Mouse (Mus musculus) gastrocnemius, postnatal 10 days (tissue): ENCODE measurements around the gene Nelfa. TPM values are rescaled to one million over a fixed set of nuclear protein-coding genes. Genes with fewer than 3 reads are reported as not detected.
"Not testable (repeated sequence)": the region's sequence is repeated elsewhere in the genome, so short reads cannot be mapped to it uniquely, and the experiment has no call there.

Experiments used
- DNase-seq: peaks from one replicate; pipeline ENCODE4 v3.0.0; 2021; ENCODE audit warnings: mixed read lengths
- microRNA-seq, 2 experiments: library from miRNA; unstranded; fragments of <30 nt; microRNA quantifications; one replicate each; pipeline ENCODE4 v1.2.0; 2021
- total RNA-seq, 2 experiments: library from RNA; stranded (reverse); gene quantifications; 2 replicates each; pipeline ENCODE4 v1.2.3; 2021

The Nelfa gene
- total RNA-seq, 2 experiments from 2014 or later: 10.5 to 14.5 TPM

DNA sequence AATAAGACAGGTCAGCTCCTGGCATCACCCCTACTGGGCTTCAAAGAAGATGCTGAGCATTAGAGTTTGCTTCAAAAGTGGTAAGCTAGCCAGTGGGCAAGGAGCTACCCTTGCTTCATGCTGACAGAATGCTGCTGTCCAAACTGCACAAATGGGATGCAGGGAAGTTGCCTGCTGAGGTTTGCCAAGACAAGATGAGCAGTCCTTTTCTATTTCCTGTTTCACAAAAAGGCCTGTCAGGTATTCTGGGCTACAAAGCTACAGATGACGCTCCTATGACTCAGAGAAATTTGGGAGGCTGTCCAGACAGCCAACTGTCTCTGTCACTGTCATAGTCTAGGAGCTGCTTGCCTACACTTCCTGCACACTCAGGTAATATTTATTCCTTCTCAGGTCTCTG, 16.7 kb downstream of the Nelfa start:
- DNase-seq: no peak

DNA sequence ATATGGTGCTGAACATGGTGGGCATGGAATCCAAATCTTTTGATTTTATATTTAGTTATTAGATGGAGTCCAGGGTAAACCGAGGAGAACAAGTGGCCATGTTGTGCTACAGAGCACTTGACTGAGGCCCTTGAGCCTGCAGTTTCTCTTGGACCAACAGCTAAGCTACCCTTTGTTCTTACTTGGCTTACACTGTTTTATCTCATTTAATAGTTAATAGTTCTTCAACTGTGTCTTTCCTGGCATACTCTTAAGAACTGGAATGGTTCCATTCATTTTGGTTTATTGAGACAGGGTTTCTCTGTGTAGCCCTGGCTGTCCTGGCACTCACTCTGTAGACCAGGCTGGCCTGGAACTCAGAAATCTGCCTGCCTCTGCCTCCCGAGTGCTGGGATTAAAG, 19.6 kb downstream of the Nelfa start:
- not testable (repeated sequence) for DNase-seq

DNA sequence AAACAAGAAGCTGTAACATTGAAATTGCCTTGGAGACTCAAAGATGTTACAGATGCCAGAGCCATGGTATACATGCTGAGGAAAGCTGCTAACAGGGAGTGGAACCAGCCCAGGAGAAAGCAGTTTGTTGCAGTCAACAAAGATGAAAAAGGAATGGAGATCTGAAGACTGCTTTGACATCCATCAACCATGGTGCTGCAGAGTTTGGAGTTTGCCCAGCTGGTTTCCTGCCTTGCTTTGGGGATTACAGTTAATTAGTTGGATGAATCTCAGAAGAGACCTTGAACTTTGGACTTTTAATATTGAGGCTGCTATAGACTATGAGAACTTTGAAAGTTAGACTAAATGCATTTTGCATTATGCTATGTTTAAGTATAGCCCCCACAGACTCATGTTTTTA, 21.2 kb downstream of the Nelfa start:
- DNase-seq: not testable (repeated sequence)

DNA sequence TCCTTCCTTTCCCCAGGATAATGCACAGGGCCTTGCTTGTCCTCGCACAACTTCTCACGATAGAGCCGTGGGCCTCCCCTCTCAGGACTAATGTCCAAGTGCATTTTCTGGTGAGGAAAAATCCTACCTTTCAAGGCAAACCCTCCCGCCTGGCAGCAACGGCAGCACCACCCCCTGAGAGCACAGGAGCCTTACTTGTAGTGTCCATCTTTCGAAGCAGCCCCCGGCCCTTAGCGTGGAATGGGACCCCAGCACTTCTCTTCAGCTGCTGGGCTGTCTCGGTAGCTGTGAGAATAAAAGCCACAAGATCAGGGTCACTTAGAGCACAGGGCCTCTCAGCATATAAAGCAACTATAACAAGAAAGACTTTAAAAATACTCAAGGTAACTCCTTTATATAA, 33.0 kb downstream of the Nelfa start:
- DNase-seq: no peak

DNA sequence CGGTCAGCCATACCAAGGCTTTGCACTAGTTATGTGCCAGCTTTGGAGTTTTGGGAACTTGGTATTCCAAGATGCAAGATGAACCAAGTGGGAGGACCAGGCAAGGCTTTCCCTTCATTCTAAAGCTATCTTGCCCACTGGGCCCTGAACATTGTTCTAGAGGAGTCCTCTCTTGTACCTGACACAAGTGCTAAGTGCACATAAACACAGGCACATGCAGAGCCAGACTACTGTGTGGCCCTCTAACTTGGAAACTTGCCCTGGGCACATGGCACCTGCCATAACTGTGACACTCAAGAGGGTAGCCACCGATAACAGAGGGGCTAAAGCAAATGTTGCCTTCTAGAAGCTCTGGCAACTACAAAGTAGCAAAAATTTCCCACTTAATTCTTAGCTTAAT, 33.5 kb downstream of the Nelfa start:
- DNase-seq: no peak

DNA sequence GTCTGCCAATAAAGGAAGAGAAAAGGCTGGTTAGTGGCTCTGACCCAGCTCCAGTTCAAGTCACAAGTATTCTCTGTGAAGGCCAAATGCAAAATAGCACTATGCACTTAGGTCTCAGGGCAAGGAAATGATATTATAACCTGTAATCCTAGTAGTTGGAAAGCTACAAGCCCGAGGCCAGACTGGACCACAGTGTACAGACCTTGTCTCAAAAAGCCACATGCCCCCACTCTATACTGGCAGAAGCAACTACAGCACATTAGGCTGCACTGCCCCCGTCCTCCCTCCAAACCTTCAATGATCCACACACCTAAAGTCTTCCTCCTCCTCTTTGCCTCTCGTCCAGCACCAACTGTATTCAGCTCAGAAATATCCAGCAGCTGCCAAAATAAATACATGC, 34.9 kb downstream of the Nelfa start:
- DNase-seq: no peak

DNA sequence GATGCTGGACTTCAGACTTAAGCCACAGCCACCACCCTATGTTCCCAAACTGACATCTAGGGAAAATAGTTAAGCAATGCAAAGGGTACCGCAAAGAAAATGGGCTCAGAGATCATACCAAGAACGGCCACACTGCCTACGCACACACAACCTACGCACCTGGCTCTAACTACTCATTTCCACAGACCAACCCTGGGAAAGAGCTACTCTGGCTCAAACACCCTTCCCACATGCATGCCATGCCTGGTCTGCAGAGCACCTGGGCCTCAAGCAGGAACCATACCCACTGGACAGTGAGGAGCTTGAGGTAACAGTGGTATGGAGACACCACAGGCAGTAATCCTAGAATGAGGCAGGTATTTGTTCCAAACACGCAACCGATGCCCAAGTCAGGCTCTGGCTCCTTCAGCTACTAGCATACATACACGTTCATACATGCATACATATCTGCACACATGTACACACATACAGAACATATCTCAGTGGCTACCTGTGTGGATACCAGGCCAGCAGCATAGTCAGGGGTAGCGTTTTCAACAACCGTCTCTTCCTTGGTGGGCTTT, 35.4 kb downstream of the Nelfa start:
- DNase-seq: no peak

DNA sequence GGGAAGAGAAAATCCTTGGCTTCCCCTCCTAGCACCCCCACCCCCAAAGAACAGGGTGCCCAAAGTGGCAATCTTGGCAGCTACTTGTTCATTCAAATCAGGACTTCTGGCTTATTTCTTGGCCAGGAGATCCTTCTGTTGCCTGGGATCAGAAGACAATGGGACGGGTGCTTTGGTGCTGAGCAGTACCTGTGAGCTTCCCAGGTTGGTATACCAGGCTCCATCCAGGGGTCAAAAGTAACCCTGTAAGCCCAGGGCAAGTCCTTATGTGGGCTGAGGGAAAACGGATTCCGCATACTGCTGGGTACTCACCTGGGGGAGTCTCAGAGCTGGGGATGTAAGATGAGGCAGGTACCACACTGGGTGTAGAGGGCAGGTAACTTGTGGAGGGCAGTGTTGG, 36.1 kb downstream of the Nelfa start:
- DNase-seq: no peak

DNA sequence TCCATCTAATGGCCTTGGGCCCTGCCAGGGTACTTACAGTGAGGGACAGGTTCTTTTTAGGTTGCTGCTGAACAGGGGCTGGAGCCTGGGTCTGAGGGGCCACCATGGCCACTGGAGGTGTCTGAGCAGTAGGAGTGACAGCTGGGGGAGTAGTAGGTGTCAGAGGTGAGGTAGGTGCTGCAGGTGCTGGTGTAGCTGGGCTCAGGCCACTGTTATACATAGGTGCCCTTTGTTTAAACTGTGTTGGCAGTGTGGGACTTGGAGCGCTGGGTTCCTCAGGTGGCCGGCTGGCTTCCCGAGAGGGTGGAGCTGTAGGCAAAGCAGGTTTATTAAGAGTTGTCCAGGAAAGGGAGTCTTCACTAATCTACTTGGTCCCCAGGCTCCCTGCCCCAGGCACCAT, 37.0 kb downstream of the Nelfa start:
- DNase-seq: no peak

DNA sequence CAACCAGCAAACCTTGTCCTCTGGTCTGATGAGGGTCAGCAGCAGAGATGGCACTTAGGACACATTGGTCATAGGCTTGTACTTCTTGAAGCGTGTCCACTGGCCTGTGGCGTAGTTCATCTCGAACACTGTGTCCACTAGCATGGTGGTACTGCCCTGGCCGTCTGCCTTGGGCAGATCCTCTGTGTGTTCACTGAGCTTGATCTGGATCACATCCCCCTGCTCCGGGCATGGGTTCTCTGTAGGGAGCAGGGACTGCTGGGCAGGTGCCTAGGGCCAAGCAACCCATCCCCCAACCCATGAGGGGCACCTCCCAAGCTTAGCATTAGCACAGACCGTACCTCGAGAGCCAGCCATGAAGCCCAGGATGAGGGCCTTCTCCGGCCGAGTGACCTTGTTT, 37.5 kb downstream of the Nelfa start:
- no peak for DNase-seq

DNA sequence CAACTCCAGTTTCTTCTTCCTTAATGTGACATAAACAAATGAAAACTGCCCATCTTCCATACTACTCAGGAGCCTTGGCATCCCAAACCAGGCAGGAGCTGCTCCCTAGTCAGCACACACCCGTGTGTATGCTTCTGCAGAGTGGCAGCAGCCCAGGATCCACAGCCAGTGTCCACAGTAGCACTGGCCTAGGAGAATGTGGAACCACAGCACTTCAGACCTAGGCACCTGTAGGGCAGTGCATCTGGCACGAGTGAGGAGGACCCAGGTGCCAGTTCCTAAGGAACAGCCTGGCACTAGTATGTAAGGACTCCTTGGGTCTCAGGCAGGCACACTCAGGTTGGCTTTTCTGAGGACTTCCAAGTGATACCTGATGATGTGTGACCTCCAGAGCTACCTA, 39.1 kb downstream of the Nelfa start:
- DNase-seq: no peak

DNA sequence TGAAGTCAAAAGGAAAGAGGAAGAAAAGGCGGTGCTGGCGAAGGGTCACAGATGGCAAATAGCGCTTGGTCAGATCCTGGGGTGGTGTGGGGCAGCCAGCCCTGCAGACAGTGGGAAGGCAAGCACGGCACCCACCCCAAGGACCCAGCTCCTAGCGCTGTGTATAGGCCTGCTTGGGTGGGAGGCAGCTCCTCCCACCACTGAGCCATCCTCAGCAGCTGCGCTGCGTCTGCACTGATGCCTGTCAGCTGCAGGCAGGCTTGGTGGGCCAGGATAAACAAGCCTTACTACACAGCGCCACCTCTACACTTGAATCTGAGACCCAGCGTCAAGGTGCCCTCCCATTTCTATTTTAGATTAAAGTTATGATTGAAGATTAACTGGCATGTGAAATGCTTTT, 41.1 kb downstream of the Nelfa start:
- DNase-seq: no peak

DNA sequence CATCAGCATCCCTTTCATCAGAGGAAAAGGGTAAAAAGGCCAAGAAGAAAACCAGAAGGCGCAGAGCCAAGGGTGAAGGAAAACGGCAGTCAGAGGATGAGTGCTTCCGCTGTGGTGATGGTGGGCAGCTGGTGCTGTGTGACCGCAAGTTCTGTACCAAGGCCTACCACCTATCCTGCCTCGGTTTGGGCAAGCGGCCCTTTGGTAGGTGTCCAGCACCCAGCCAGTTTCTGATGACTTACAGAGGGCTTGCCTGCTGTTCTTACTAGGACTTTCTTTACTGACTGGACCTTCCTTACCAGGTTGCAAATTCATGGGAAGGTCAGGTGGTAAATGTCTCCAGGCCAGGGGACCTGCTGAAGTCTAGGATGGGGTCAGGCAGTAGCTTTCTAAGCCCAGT, 42.8 kb downstream of the Nelfa start:
- DNase-seq: no peak

DNA sequence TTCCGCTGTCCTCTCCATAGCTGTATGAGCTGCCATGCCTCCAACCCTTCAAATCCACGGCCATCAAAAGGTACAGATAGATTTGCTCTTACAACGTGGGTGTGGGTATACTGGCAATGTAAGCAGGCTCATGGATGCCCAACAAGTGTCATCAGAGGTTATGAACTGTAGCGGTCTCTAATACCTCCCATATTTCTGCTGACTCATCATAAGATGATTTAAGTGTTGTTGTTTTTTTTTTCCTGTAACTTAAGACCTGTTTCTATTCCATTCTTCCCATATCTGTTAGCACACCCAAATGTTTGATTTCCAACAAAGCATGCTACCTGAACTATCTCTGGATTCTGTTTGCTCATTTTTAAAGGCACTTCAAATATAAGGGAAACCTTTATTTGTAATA, 55.1 kb downstream of the Nelfa start:
- no peak for DNase-seq

DNA sequence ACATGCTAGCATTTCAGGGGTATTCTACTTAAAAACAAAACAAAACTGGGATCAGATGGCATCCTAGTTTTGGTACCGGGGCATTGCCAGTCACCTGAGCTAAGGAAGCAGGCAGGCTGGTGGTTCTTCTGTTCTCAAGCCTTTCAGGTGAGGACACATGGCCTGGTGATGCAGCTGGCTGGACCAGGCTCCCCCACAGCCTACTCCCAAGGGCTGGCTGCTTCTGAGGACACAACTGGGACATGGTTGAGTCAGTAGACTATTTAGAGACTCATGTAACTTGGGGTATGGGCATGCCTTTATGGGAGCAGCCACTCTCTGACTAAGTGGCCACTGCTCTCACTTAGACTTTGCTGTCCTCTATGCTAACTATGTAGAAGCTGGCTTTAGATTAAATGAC, 60.7 kb downstream of the Nelfa start:
- no peak for DNase-seq

DNA sequence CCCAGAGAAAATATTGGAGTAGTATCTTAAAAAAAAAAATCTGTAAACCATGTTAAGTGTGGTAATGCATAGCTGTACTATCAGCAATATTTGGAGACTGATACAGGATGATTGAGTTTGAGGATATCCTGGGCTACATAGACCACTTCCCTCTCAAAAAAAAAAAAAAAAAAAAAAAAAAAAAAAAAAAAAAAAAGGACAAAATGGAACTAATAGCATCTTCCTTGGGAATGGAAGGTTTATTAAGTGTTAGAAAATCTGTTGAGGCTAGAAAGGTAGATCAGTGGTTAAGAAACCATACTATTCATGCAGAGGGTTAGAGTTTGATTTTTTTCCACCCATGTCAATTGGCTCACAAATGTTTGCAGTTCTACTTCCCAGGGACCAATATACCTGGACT, 78.5 kb downstream of the Nelfa start:
- DNase-seq: no peak

DNA sequence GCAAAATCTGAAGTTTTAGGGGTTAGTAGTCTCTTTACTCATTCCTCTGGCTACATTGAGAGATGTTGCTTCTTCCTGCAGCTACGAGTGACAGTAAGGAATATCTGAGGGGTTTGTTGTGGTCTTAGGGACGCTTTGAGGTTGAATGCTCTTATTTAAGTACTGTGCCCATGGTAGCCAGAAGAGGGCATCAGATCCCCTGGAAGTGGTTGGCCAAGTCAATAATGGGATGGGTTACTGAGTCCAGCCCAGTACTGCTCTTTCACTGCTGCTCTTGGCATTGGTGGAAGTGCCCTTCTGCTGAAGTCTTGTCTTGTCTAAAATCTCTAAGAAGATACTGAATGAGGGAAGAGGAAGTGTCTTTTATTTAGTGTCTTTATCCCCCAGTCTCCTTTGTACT, 82.2 kb downstream of the Nelfa start:
- DNase-seq: no peak

DNA sequence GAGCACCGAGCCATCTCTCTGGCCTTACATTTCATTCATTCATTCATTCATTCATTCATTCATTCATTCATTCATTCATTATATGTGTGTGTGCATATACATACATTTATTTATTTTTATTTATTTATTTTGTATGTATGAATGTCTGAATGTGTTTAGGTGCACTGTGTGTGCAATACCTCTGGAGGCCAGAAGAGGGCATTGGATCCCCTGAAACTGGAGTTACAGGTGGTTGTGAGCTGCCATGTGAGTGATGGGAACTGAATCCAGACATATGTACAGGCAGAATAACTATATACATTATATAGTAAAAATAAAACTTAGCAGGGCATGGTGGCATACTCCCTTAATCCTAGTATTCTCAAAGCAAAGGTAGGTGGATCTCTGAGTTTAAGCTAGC, 83.1 kb downstream of the Nelfa start:
- DNase-seq: no peak

DNA sequence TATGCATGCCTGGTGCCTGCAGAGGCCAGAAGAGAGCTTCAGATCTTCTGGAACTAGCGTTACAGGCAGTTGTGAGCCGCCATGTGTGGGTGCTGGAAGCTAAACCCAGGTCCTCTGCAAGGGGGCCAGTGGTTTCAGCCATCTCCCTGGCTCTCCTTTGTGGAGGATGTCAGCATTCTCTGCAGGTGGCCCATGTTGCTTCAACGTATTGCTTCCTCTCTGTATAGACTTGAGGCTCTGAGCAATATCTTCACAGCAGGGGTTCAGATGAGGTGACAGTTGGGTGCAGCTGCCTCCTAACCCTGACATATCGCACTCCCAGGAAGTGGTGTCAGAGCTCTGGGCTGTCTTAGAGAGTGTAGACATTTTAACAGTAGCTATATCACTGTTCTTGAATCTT, 84.7 kb downstream of the Nelfa start:
- DNase-seq: no peak

Small RNAs within 50 kb of the gene (microRNA-seq; reads per million reads assigned to microRNA genes)
- gene Mir7024: 0 reads per million in 2 experiments

Other genes with a start within 250 kb of the Nelfa start
- gene Fgfr3, start 214.7 kb downstream of the Nelfa start, total RNA-seq: 1 to 10 TPM; 1.9 to 2.7 TPM
- gene Letm1, start 153.6 kb downstream of the Nelfa start, total RNA-seq: 10 to 100 TPM; 58.5 to 69.5 TPM
- 10 to 100 TPM; 29.4 to 41.1 TPM for gene Nsd2, start 115.7 kb downstream of the Nelfa start, total RNA-seq
- 1 to 10 TPM; 2.5 to 3.2 TPM for gene Gm1673, start 47.0 kb upstream of the Nelfa start, total RNA-seq
- 1 to 10 TPM in 1 of 2 experiments, under 1 TPM in 1; 0.35 to 1.3 TPM for gene Nat8l, start 59.6 kb upstream of the Nelfa start, total RNA-seq
- 1 to 10 TPM; 1.2 to 1.8 TPM for gene Poln, start 233.0 kb upstream of the Nelfa start, total RNA-seq
- 1 to 10 TPM; 5.0 to 5.8 TPM for gene Haus3, start 233.1 kb upstream of the Nelfa start, total RNA-seq